8 mouse cellular contexts compared by ENCODE assay signal in genomic region chr4:141443641-141444429, GRCm38 (mm10). TPM values are rescaled to one million over a fixed set of nuclear protein-coding genes. Genes with fewer than 3 reads are reported as not detected.
A peak's percentile ranks its signal among the peaks of the same experiment; 100 is the strongest.
DNase-seq lines count a peak whose midpoint lies in the region; TF ChIP-seq lines count a peak whose summit lies in the region.

No protein-coding gene starts in this region.

- H3K27me3 ChIP-seq in heart, embryonic 10.5 days (ENCODE audit: insufficient read depth, poor library complexity, severe bottlenecking) = no peaks in the 10 kb centered on the region
- H3K27me3 ChIP-seq in ES-Bruce4 (ENCODE audit: control insufficient read depth, insufficient read depth, low read length, poor library complexity, severe bottlenecking) = no peaks in the 10 kb centered on the region
- no peaks in the 10 kb centered on the region; the same call in 1 of the 2 replicates for H3K27me3 ChIP-seq in hindbrain, embryonic 10.5 days (ENCODE audit: insufficient read depth, poor library complexity, severe bottlenecking)
- H3K27me3 ChIP-seq in megakaryocyte, embryonic 14.5 days (replicated peaks) = no peaks in the 10 kb centered on the region

- no peak for TF ChIP-seq POLR2A in ES-Bruce4 (IDR thresholded peaks at IDR 0.05; ENCODE audit: insufficient read depth, low read length)

- no peaks in the 10 kb centered on the region for H3K9me3 ChIP-seq in heart, embryonic 10.5 days
- no peaks in the 10 kb centered on the region for H3K9me3 ChIP-seq in ES-Bruce4 (replicated peaks; ENCODE audit: control insufficient read depth, insufficient read depth, low read length, poor library complexity, severe bottlenecking)
- H3K9me3 ChIP-seq in hindbrain, embryonic 10.5 days = no peaks in the 10 kb centered on the region
- no peaks in the 10 kb centered on the region for H3K9me3 ChIP-seq in megakaryocyte, embryonic 14.5 days

- H3K4me1 ChIP-seq in heart, embryonic 10.5 days = peaks cover 31% of the 10 kb centered on the region
- H3K4me1 ChIP-seq in ES-Bruce4 (ENCODE audit: control insufficient read depth, insufficient read depth, low read length) = peaks cover 10% of the 10 kb centered on the region
- peaks cover 30% of the 10 kb centered on the region for H3K4me1 ChIP-seq in hindbrain, embryonic 10.5 days (replicated peaks)
- H3K4me1 ChIP-seq in megakaryocyte, embryonic 14.5 days = peaks cover 38% of the 10 kb centered on the region

- peak overlapping the region; percentile 99 for H3K4me3 ChIP-seq in heart, embryonic 10.5 days
- H3K4me3 ChIP-seq in ES-Bruce4 (ENCODE audit: low read depth, low read length) = peak overlapping the region; percentile 94
- H3K4me3 ChIP-seq in hindbrain, embryonic 10.5 days = peak overlapping the region; percentile 98
- H3K4me3 ChIP-seq in megakaryocyte, embryonic 14.5 days (replicated peaks) = peak overlapping the region; percentile 98

- TF ChIP-seq EP300 in ES-Bruce4 (IDR thresholded peaks at IDR 0.05; ENCODE audit: insufficient read depth, low read depth, low read length) = no peak

- H3K9ac ChIP-seq in ES-Bruce4 (ENCODE audit: low read depth, poor library complexity, severe bottlenecking) = peak overlapping the region; percentile 86; the same call in 1 of the 2 replicates

- TF ChIP-seq CTCF in ES-Bruce4 (IDR thresholded peaks at IDR 0.05; ENCODE audit: low read depth, low read length) = no peak

- peak overlapping the region; percentile 98 for H3K27ac ChIP-seq in heart, embryonic 10.5 days
- no peak overlapping the region for H3K27ac ChIP-seq in ES-Bruce4 (ENCODE audit: insufficient read depth, low read length)
- peak overlapping the region; percentile 99 for H3K27ac ChIP-seq in hindbrain, embryonic 10.5 days

- 35% methylated on average over 11 of the region's 11 CpGs for WGBS in heart, embryonic 10.5 days
- WGBS in hindbrain, embryonic 10.5 days = 56% methylated on average over 11 of the region's 11 CpGs

- H3K36me3 ChIP-seq in heart, embryonic 10.5 days = peaks cover 20% of the 10 kb centered on the region
- no peaks in the 10 kb centered on the region for H3K36me3 ChIP-seq in ES-Bruce4 (ENCODE audit: control insufficient read depth, insufficient read depth, low read length, poor library complexity, severe bottlenecking)
- peaks cover 26% of the 10 kb centered on the region for H3K36me3 ChIP-seq in hindbrain, embryonic 10.5 days
- peaks cover 25% of the 10 kb centered on the region for H3K36me3 ChIP-seq in megakaryocyte, embryonic 14.5 days (replicated peaks; ENCODE audit: low read length)

- no peak for DNase-seq in heart, embryonic 10.5 days (ENCODE audit: low spot score)
- no peak for DNase-seq in heart, postnatal 4 days
- DNase-seq in hindbrain, embryonic 10.5 days (ENCODE audit: low spot score) = no peak
- DNase-seq in right cerebral cortex, postnatal 36 days (ENCODE audit: low spot score in 2 of 2) = no peak
- no peak for DNase-seq in spleen, adult 12 weeks (ENCODE audit: low spot score)
- no peak for DNase-seq in cerebellum, postnatal 14 days

RNA-seq across cellular contexts. Expression of gene Zbtb17, which starts 0.6 kb away (rescaled TPM):
- polyA plus RNA-seq in heart, embryonic 10.5 days (2016; fragmentation: Nextera tagmentation; extraction: Ambion mirVana) = 31.5 and 33.7 TPM in 2 replicates
- 10 to 100 TPM; 19.2 to 21.7 TPM for total RNA-seq in heart, postnatal 4 days (2021)
- 16.4 and 17.1 TPM in 2 replicates for polyA plus RNA-seq in ES-Bruce4 (2011; ENCODE audit: insufficient read depth, insufficient read length, low read depth, missing spikeins)
- polyA plus RNA-seq in hindbrain, embryonic 10.5 days (2016; fragmentation: Nextera tagmentation; extraction: Ambion mirVana) = 52.6 and 60.8 TPM in 2 replicates
- polyA plus RNA-seq in megakaryocyte, embryonic 14.5 days (2012; ENCODE audit: insufficient read depth, low replicate concordance) = 32.4 and 41.2 TPM in 2 replicates

RNA-seq across cellular contexts. Expression of gene Srarp, which starts 7.9 kb away (rescaled TPM):
- polyA plus RNA-seq in heart, embryonic 10.5 days (2016; fragmentation: Nextera tagmentation; extraction: Ambion mirVana) = not detected in 2 replicates
- total RNA-seq in heart, postnatal 4 days (2021) = not detected
- polyA plus RNA-seq in ES-Bruce4 (2011; ENCODE audit: insufficient read depth, insufficient read length, low read depth, missing spikeins) = not detected in 2 replicates
- polyA plus RNA-seq in hindbrain, embryonic 10.5 days (2016; fragmentation: Nextera tagmentation; extraction: Ambion mirVana) = not detected in 2 replicates
- polyA plus RNA-seq in megakaryocyte, embryonic 14.5 days (2012; ENCODE audit: insufficient read depth, low replicate concordance) = not detected in 2 replicates

RNA-seq across cellular contexts. Expression of gene Hspb7, which starts 23.3 kb away (rescaled TPM):
- polyA plus RNA-seq in heart, embryonic 10.5 days (2016; fragmentation: Nextera tagmentation; extraction: Ambion mirVana) = 61.5 and 132 TPM in 2 replicates
- 100 to 1,000 TPM; 865 to 923 TPM for total RNA-seq in heart, postnatal 4 days (2021)
- 0.40 TPM in 1 of 2 replicates, not detected in the other for polyA plus RNA-seq in ES-Bruce4 (2011; ENCODE audit: insufficient read depth, insufficient read length, low read depth, missing spikeins)
- not detected in 2 replicates for polyA plus RNA-seq in hindbrain, embryonic 10.5 days (2016; fragmentation: Nextera tagmentation; extraction: Ambion mirVana)
- not detected in 2 replicates for polyA plus RNA-seq in megakaryocyte, embryonic 14.5 days (2012; ENCODE audit: insufficient read depth, low replicate concordance)

RNA-seq across cellular contexts. Expression of gene Clcnkb, which starts 28.0 kb away (rescaled TPM):
- 0.93 and 1.3 TPM in 2 replicates for polyA plus RNA-seq in heart, embryonic 10.5 days (2016; fragmentation: Nextera tagmentation; extraction: Ambion mirVana)
- 1 to 10 TPM in 1 of 2 experiments, under 1 TPM in 1; 0.61 to 1.3 TPM for total RNA-seq in heart, postnatal 4 days (2021)
- 1.0 and 1.5 TPM in 2 replicates for polyA plus RNA-seq in ES-Bruce4 (2011; ENCODE audit: insufficient read depth, insufficient read length, low read depth, missing spikeins)
- 0.11 TPM in 1 of 2 replicates, not detected in the other for polyA plus RNA-seq in hindbrain, embryonic 10.5 days (2016; fragmentation: Nextera tagmentation; extraction: Ambion mirVana)
- polyA plus RNA-seq in megakaryocyte, embryonic 14.5 days (2012; ENCODE audit: insufficient read depth, low replicate concordance) = not detected in 2 replicates

RNA-seq across cellular contexts. Expression of gene Clcnka, which starts 45.3 kb away (rescaled TPM):
- polyA plus RNA-seq in heart, embryonic 10.5 days (2016; fragmentation: Nextera tagmentation; extraction: Ambion mirVana) = 0.11 and 0.44 TPM in 2 replicates
- not detected for total RNA-seq in heart, postnatal 4 days (2021)
- polyA plus RNA-seq in ES-Bruce4 (2011; ENCODE audit: insufficient read depth, insufficient read length, low read depth, missing spikeins) = not detected in 2 replicates
- 0.31 and 0.33 TPM in 2 replicates for polyA plus RNA-seq in hindbrain, embryonic 10.5 days (2016; fragmentation: Nextera tagmentation; extraction: Ambion mirVana)
- polyA plus RNA-seq in megakaryocyte, embryonic 14.5 days (2012; ENCODE audit: insufficient read depth, low replicate concordance) = not detected in 2 replicates

Comparison
In these comparisons a context has a peak if more than half of its experiments do, and no peak if none do; other contexts are left out.
1. RNA of gene Hspb7, which starts 23.3 kb away (polyA plus RNA-seq): 61.5 to 132 TPM in heart, embryonic 10.5 days; 0.40 TPM in ES-Bruce4, not detected in hindbrain, embryonic 10.5 days and not detected in megakaryocyte, embryonic 14.5 days; every median in the first group is over 10 times any median in the second.
2. Peak in every context shown above with its lines, with median percentiles within 50 percentile points of each other: H3K4me3 ChIP-seq.